Mouse (Mus musculus) testis, postnatal 10 days (tissue): ENCODE measurements around the gene Ptcd2.

Source experiments
- DNase-seq: peaks from one replicate; pipeline ENCODE4 v3.0.0; 2021; ENCODE audit warnings: low spot score

Ptcd2 gene

DNA sequence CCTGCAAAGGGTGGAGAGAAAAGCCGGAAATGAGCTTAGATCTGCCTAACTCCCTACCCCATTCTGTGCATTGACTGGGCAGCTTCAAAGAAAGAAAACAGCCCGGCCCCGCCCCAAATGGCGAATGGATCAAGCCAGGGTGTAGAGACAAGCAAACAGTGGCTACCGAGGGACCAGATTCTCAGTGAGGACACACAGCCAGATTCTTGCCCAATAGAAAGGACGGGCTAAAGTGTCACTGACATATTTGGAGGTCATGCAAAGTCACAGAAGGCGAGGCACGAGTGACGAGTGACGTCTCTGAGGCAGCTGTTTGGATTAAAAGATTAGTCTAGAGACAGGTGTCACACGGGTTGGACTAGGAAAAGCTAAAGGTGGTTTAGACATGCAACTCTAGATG is 40.1 kb downstream of the Ptcd2 start:
- DNase-seq: no peak

DNA sequence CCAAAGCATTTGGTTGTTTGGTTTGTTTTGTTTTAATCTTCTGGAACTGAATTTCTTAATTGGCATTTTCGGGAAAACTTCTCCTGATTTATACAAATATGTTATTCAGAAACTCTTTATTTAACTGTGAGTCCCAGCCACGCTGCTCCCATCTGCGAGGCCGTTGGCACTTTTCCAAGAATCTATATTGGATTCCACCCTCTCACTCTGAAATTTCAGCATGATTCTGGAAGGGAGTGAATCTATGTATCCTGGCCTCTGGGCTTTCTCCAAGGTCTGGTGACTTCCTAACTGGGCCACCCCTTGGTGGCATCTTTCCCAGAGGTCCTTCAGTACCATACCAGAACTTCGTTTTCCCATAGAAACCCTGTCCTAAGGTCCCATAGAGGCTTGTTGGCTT is 40.7 kb downstream of the Ptcd2 start:
- no peak for DNase-seq

DNA sequence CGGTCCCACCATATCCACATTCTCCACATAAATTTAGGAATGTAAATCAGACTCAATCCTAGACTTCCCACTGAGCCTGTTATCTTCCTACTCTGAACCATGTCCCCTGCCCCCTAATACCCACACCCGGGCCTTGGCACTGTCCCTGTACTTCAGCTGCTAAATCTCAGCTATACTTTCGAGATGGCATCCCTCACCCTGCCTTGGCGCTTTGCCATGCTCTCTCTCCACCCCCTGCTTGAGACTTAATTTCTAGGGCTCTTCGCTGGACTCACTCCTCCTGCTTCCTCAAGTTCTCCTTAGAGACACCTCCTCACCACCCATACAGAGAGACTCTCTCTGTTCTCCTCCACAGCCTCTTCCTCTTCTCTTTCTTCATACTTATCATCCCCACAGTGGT is 44.6 kb downstream of the Ptcd2 start:
- peak; percentile 68 for DNase-seq

DNA sequence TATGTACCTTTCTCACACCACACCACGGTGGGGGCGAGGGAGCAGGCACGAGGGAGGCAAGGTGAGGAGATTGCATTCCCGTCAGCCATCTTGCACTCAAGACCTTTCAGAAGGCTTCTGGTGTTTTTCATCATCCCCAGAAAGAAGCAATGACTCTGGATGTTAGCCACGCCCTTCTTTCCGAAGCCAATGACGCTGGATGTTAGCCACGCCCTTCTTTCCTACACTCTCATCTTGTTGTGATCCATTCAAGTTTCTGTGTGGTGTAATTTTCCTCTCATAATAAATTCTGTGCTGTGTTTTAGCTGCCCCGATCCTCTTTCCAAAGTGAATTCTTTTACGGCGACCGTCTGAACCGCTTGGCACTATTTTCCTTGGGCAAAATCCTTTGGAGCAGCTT is 50.3 kb downstream of the Ptcd2 start:
- no peak for DNase-seq

- DNase-seq: peak; percentile 30
These were observed 53.7 kb downstream of the Ptcd2 start for GRCm38 (mm10) chr13:99290766-99291165.

GRCm38 (mm10) chr13:99287786-99288185 is 56.7 kb downstream of the Ptcd2 start:
- DNase-seq: no peak

- DNase-seq: no peak
These were observed 57.3 kb downstream of the Ptcd2 start for GRCm38 (mm10) chr13:99287207-99287606.

DNA sequence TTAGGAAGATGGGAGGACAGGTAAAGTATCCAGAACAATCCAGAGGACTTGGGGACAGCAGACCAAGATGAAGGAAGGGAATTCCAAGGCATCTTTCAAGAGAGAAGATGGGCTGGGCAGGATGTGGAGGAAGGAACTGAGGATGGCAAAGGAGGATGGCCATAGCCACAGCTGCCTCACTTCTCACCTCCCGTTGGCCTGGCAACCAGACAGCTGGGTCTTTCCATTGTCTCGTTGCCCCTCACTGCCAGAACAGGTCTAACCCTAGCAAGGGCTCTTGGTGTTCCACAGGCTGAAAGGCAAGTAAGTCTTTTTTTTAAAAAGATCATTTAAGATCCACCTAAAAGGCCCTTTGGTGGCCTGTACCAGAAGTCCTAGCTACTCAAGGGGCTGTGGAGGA is 59.3 kb downstream of the Ptcd2 start:
- no peak for DNase-seq

- no peak for DNase-seq
These were observed 59.9 kb downstream of the Ptcd2 start for GRCm38 (mm10) chr13:99284400-99285160.

GRCm38 (mm10) chr13:99283916-99284315 is 60.6 kb downstream of the Ptcd2 start:
- DNase-seq: no peak

DNA sequence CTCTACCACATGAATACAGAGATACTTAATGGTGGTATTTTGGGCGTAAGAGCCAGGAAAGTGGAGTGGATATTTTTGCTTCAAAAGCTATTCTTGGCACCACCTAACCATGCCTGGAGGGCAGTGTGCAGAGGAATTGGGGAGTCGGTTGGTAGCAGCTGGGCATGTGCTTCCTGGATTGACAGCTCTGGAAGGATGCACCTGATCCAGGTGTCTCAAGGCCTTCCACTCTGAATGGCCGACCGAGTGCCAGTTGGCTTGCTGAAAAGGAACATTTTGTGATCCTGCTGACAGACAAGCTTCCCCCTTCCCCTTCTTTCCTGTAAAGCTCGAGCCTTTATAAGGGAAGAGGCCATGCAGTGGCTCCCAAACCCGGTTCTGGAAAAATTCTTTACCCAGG is 61.5 kb downstream of the Ptcd2 start:
- DNase-seq: no peak

DNA sequence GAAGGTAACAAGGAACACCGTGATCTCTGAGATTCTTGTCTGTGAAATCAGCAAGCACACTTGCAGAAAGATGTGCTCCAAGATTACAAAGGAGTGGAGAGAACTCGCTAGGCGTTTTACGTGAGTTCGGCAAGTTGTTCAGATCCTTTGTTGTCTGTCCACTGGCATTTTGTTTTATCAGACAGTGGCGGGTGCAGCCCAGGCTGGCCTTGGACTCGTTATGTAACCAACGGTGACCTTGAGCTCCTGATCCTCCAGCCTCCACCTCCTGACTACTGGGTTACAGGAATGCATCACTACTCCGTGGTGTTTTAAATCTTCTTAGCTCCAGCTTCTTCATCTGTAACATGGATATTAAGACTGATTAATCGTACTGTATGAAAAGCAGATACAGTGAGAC is 65.2 kb downstream of the Ptcd2 start:
- DNase-seq: no peak

GRCm38 (mm10) chr13:99278511-99278910 is 66.0 kb downstream of the Ptcd2 start:
- no peak for DNase-seq

DNA sequence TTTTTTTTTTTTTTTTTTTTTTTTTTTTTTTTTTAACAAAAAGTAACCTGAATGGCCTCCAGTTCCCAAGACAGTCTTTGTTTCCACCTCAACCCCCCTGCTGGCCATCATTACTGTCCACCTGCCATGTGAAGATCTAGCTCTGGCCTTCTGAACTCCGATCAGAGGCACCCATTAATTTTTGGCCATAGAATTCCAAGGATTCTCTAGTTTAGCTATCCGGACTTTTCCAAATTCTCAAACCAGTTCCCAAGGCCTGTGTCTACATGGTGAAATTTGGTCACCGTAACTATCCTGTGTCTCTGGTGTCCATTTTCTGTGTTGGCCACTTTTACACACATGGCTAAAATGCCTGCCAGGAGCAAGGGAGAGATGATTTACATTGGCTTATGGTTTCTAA is 67.0 kb downstream of the Ptcd2 start:
- no peak for DNase-seq

DNA sequence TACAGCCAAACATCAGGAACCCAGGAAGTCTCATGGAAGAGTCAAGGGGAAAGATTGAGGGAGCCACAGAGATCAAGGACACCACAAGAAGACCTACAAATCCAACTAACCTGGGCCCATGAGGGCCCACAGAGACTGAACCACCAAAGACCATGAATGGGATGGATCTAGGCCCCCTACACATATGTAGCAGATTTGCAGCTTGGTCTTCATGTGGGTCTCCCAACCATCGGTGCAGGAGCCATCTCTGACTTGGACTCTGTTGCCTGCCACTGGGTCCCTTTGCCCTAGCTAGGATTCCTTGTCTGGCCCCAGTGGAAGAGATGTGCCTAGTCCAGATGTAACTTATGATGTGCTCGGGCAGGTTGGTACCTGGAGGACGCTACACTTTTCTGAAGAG is 72.5 kb downstream of the Ptcd2 start:
- no peak for DNase-seq
